ENCODE assay signal across 14 mouse cellular contexts in genomic region chr5:91204225-91205005, GRCm38 (mm10).
DNase-seq lines count a peak whose midpoint lies in the region; TF ChIP-seq lines count a peak whose summit lies in the region.
"Had no signal": no experiment of that assay in that cellular context is flagged by ENCODE, and none has a peak within 500 bp of the region (broad histone marks: within the 10 kb centered on the region; RNA-seq: fewer than 3 reads in every experiment).

No protein-coding gene starts in this region.

- DNase-seq in kidney, adult 8-10 months: peak; percentile 59 to 77
- no peak for DNase-seq in kidney, postnatal 4 days
- DNase-seq in adipocyte (ENCODE audit: low spot score): peak; percentile 50
- DNase-seq in kidney, postnatal 36 days: peak; percentile 40 to 72
- no peak for DNase-seq in frontal cortex, postnatal 36 days (ENCODE audit: low spot score in 2 of 2)
- no peak for DNase-seq in spleen, adult 12 weeks (ENCODE audit: low spot score)
- DNase-seq: cerebellum, adult 2 months; gastrocnemius, postnatal 10 days; liver had no signal

- no peak for TF ChIP-seq POLR2A in myocyte (IDR thresholded peaks at IDR 0.05; ENCODE audit: insufficient read length, low read depth)

- H3K4me3 ChIP-seq in myocyte: no peak overlapping the region
- H3K4me3 ChIP-seq: heart, embryonic 12.5 days; hindbrain, embryonic 12.5 days; left cerebral cortex, adult 2 months had no signal

- no peaks in the 10 kb centered on the region for H3K79me2 ChIP-seq in myocyte (ENCODE audit: control insufficient read depth, insufficient read depth)

- H3K27me3 ChIP-seq in myocyte (ENCODE audit: control insufficient read depth, insufficient read depth, insufficient read length): no peaks in the 10 kb centered on the region
- H3K27me3 ChIP-seq: CH12.LX; heart, embryonic 12.5 days; hindbrain, embryonic 12.5 days had no signal

- H3K36me3 ChIP-seq in myocyte (ENCODE audit: control insufficient read depth, insufficient read depth): no peaks in the 10 kb centered on the region
- H3K36me3 ChIP-seq: heart, embryonic 12.5 days; hindbrain, embryonic 12.5 days had no signal

- no peak overlapping the region for H3K4me2 ChIP-seq in myocyte (ENCODE audit: low read depth)
- H3K4me2 ChIP-seq: heart, embryonic 12.5 days; hindbrain, embryonic 12.5 days had no signal

- H3ac ChIP-seq in myocyte (ENCODE audit: control insufficient read depth, insufficient read length): no peak overlapping the region

TF ChIP-seq in myocyte, 11 proteins besides CTCF, POLR2A, EP300 and RAD21:
- TF ChIP-seq POLR2AphosphoS2 (IDR thresholded peaks at IDR 0.05; ENCODE audit: insufficient read length, low read depth) (no peak), CEBPB (IDR thresholded peaks at IDR 0.05; ENCODE audit: insufficient read depth, poor library complexity, severe bottlenecking) (0 out of 2 replicates have a peak, but pooled peaks have one; percentile 47)
TF ChIP-seq in myocyte: peak in this region for 1.

Comparison
In these comparisons a context has a peak if more than half of its experiments do, and no peak if none do; other contexts are left out.
1. DNase-seq: peak in kidney, adult 8-10 months (2 of 2), adipocyte (single experiment) and kidney, postnatal 36 days (2 of 2); none in kidney, postnatal 4 days (0 of 2), frontal cortex, postnatal 36 days (0 of 2) and spleen, adult 12 weeks (single experiment).